Mouse (Mus musculus): Measurements from ENCODE around the gene Myom1. TPM values are rescaled to one million over a fixed set of nuclear protein-coding genes. Genes with fewer than 3 reads are reported as not detected.

Myom1 gene
- total and polyA plus RNA-seq, 2 experiments from 2014 or later: 238 to 392 TPM

GRCm38 (mm10) chr17:71039851-71040581 is 37.6 kb downstream of the Myom1 start:
- peak overlapping the region; percentile 49 for H3K27ac ChIP-seq (ENCODE audit: low read depth)
- peaks cover 28% of the 10 kb centered on the region for H3K4me1 ChIP-seq (ENCODE audit: control insufficient read depth, insufficient read depth)
- H3K36me3 ChIP-seq (replicated peaks; ENCODE audit: control insufficient read depth, insufficient read depth, low read length): peaks cover 78% of the 10 kb centered on the region
- 27% methylated on average over 12 of the region's 12 CpGs for WGBS
- DNase-seq (ENCODE audit: low spot score) (no peak), ATAC-seq (ENCODE audit: insufficient read depth, low read depth) (peak; percentile 35; the same call in 1 of the 2 replicates)
- TF ChIP-seq EP300 (IDR thresholded peaks at IDR 0.05; ENCODE audit: low read depth): 0 out of 2 replicates have a peak, but pooled peaks have one; percentile 27
- TF ChIP-seq CTCF (IDR thresholded peaks at IDR 0.05; ENCODE audit: low read depth): no peak
- H3K4me2 ChIP-seq (ENCODE audit: low read depth, low read length): no peak overlapping the region
- H3K27me3 ChIP-seq (ENCODE audit: control insufficient read depth, insufficient read depth, low read length): no peaks in the 10 kb centered on the region
- no peaks in the 10 kb centered on the region for H3K9me3 ChIP-seq (replicated peaks; ENCODE audit: control insufficient read depth, low read length)
- H3K9ac ChIP-seq (replicated peaks; ENCODE audit: low read depth, low read length): 0 out of 2 replicates have a peak overlapping the region, but pooled peaks have one; percentile 13
- H3K4me3 ChIP-seq (ENCODE audit: low read depth, low read length): no peak overlapping the region

DNA sequence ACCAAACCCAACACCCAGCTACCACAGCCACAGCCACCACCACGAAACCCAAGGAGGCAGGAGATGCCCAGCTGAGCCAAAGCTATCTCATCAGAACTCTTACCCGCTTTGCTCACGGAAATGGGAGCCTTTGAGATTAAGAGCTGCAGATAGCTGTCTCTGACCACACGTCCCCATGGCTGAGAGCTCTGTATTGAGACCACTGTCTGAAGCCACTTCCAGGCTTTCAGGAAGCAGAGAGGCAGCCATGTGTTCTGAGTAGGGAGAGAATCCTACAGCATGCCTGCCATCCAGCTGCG is 38.1 kb downstream of the Myom1 start:
- no peak overlapping the region for H3K4me3 ChIP-seq (ENCODE audit: low read depth, low read length)
- no peaks in the 10 kb centered on the region for H3K27me3 ChIP-seq (ENCODE audit: control insufficient read depth, insufficient read depth, low read length)
- 35% methylated on average over 5 of the region's 5 CpGs for WGBS
- no peaks in the 10 kb centered on the region for H3K9me3 ChIP-seq (replicated peaks; ENCODE audit: control insufficient read depth, low read length)
- TF ChIP-seq CTCF (IDR thresholded peaks at IDR 0.05; ENCODE audit: low read depth) (no peak), EP300 (IDR thresholded peaks at IDR 0.05; ENCODE audit: low read depth) (no peak)
- ATAC-seq (ENCODE audit: insufficient read depth, low read depth) (no peak), DNase-seq (ENCODE audit: low spot score) (no peak)
- H3K36me3 ChIP-seq (replicated peaks; ENCODE audit: control insufficient read depth, insufficient read depth, low read length): peaks cover 79% of the 10 kb centered on the region
- H3K27ac ChIP-seq (ENCODE audit: low read depth): peak overlapping the region; percentile 49
- H3K4me1 ChIP-seq (ENCODE audit: control insufficient read depth, insufficient read depth): peaks cover 28% of the 10 kb centered on the region
- H3K9ac ChIP-seq (replicated peaks; ENCODE audit: low read depth, low read length): no peak overlapping the region
- H3K4me2 ChIP-seq (ENCODE audit: low read depth, low read length): no peak overlapping the region

DNA sequence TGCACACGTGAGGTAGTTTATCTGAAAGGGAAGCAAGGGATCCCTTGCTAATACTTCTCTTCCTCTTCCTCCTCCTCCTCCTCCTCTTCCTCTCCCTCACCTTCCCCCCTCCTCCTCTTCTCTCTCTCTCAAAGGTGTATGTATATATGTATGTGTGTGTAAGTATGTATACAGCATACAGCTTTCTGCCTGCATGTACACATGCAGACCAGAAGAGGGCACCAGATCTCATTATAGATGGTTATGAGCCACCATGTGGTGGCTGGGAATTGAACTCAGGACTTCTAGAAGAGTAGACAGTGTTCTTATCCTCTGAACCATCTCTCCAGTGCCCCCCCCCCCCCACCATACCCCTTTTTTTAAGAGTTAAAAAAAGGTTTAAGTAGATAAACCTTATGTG is 40.2 kb downstream of the Myom1 start:
- Histone ChIP-seq H3K27me3 (ENCODE audit: control insufficient read depth, insufficient read depth, low read length) (no peaks in the 10 kb centered on the region), H3K27ac (ENCODE audit: low read depth) (no peak overlapping the region), H3K9ac (replicated peaks; ENCODE audit: low read depth, low read length) (no peak overlapping the region), H3K4me2 (ENCODE audit: low read depth, low read length) (no peak overlapping the region), H3K4me3 (ENCODE audit: low read depth, low read length) (no peak overlapping the region), H3K4me1 (ENCODE audit: control insufficient read depth, insufficient read depth) (peaks cover 28% of the 10 kb centered on the region), H3K9me3 (replicated peaks; ENCODE audit: control insufficient read depth, low read length) (no peaks in the 10 kb centered on the region), H3K36me3 (replicated peaks; ENCODE audit: control insufficient read depth, insufficient read depth, low read length) (peaks cover 73% of the 10 kb centered on the region)
- 52% methylated on average over 1 of the region's 1 CpGs for WGBS
- peak; percentile 46 for TF ChIP-seq CTCF (IDR thresholded peaks at IDR 0.05; ENCODE audit: low read depth)
- TF ChIP-seq EP300 (IDR thresholded peaks at IDR 0.05; ENCODE audit: low read depth): no peak
- DNase-seq (ENCODE audit: low spot score): no peak
- no peak for ATAC-seq (ENCODE audit: insufficient read depth, low read depth)

DNA sequence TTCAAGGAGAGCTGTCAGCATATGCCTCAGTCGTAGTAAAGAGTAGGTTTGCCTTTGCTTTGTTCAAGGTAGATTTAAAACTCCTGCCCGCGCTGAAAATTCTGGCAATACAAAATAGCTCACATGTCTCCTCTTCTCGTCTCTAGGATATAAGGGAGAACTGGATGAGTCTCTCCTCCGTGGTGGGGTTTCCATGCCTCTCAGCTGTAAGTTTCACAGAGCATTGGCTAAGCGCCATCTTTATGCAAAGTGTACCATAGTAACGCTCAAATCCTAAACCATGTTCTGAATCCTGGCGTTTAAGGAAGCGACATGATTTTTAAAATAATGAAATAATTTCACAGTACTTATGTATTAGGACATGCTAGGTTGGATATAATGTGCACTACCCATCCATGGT is 43.2 kb downstream of the Myom1 start:
- no peaks in the 10 kb centered on the region for H3K27me3 ChIP-seq (ENCODE audit: control insufficient read depth, insufficient read depth, low read length)
- ATAC-seq (ENCODE audit: insufficient read depth, low read depth) (no peak), DNase-seq (ENCODE audit: low spot score) (no peak)
- no peak overlapping the region for H3K9ac ChIP-seq (replicated peaks; ENCODE audit: low read depth, low read length)
- H3K27ac ChIP-seq (ENCODE audit: low read depth): no peak overlapping the region
- no peak overlapping the region for H3K4me2 ChIP-seq (ENCODE audit: low read depth, low read length)
- WGBS: 83% methylated on average over 9 of the region's 9 CpGs
- TF ChIP-seq EP300 (IDR thresholded peaks at IDR 0.05; ENCODE audit: low read depth) (no peak), CTCF (IDR thresholded peaks at IDR 0.05; ENCODE audit: low read depth) (no peak)
- H3K36me3 ChIP-seq (replicated peaks; ENCODE audit: control insufficient read depth, insufficient read depth, low read length): peaks cover 74% of the 10 kb centered on the region
- H3K4me1 ChIP-seq (ENCODE audit: control insufficient read depth, insufficient read depth): peaks cover 3% of the 10 kb centered on the region; the same call in 1 of the 2 replicates
- H3K4me3 ChIP-seq (ENCODE audit: low read depth, low read length): no peak overlapping the region
- H3K9me3 ChIP-seq (replicated peaks; ENCODE audit: control insufficient read depth, low read length): no peaks in the 10 kb centered on the region

GRCm38 (mm10) chr17:71046856-71047255 is 44.4 kb downstream of the Myom1 start:
- Histone ChIP-seq H3K4me2 (ENCODE audit: low read depth, low read length) (no peak overlapping the region), H3K36me3 (replicated peaks; ENCODE audit: control insufficient read depth, insufficient read depth, low read length) (peaks cover 69% of the 10 kb centered on the region), H3K4me1 (ENCODE audit: control insufficient read depth, insufficient read depth) (no peaks in the 10 kb centered on the region), H3K4me3 (ENCODE audit: low read depth, low read length) (no peak overlapping the region), H3K27me3 (ENCODE audit: control insufficient read depth, insufficient read depth, low read length) (no peaks in the 10 kb centered on the region), H3K27ac (ENCODE audit: low read depth) (no peak overlapping the region), H3K9me3 (replicated peaks; ENCODE audit: control insufficient read depth, low read length) (no peaks in the 10 kb centered on the region), H3K9ac (replicated peaks; ENCODE audit: low read depth, low read length) (no peak overlapping the region)
- DNase-seq (ENCODE audit: low spot score) (no peak), ATAC-seq (ENCODE audit: insufficient read depth, low read depth) (no peak)
- WGBS: 87% methylated on average over 4 of the region's 4 CpGs
- no peak for TF ChIP-seq CTCF (IDR thresholded peaks at IDR 0.05; ENCODE audit: low read depth)
- no peak for TF ChIP-seq EP300 (IDR thresholded peaks at IDR 0.05; ENCODE audit: low read depth)

GRCm38 (mm10) chr17:71049292-71049691 is 46.9 kb downstream of the Myom1 start:
- ATAC-seq (ENCODE audit: insufficient read depth, low read depth): no peak
- Histone ChIP-seq H3K4me2 (ENCODE audit: low read depth, low read length) (no peak overlapping the region), H3K4me3 (ENCODE audit: low read depth, low read length) (no peak overlapping the region), H3K27me3 (ENCODE audit: control insufficient read depth, insufficient read depth, low read length) (no peaks in the 10 kb centered on the region), H3K36me3 (replicated peaks; ENCODE audit: control insufficient read depth, insufficient read depth, low read length) (peaks cover 69% of the 10 kb centered on the region), H3K9ac (replicated peaks; ENCODE audit: low read depth, low read length) (no peak overlapping the region), H3K9me3 (replicated peaks; ENCODE audit: control insufficient read depth, low read length) (no peaks in the 10 kb centered on the region), H3K27ac (ENCODE audit: low read depth) (no peak overlapping the region), H3K4me1 (ENCODE audit: control insufficient read depth, insufficient read depth) (no peaks in the 10 kb centered on the region)
- no peak for DNase-seq (ENCODE audit: low spot score)
- TF ChIP-seq EP300 (IDR thresholded peaks at IDR 0.05; ENCODE audit: low read depth): no peak
- no peak for TF ChIP-seq CTCF (IDR thresholded peaks at IDR 0.05; ENCODE audit: low read depth)
- 87% methylated on average over 8 of the region's 8 CpGs for WGBS
